Mouse (Mus musculus): ENCODE measurements around the gene Dapk1.

The Dapk1 gene

DNA sequence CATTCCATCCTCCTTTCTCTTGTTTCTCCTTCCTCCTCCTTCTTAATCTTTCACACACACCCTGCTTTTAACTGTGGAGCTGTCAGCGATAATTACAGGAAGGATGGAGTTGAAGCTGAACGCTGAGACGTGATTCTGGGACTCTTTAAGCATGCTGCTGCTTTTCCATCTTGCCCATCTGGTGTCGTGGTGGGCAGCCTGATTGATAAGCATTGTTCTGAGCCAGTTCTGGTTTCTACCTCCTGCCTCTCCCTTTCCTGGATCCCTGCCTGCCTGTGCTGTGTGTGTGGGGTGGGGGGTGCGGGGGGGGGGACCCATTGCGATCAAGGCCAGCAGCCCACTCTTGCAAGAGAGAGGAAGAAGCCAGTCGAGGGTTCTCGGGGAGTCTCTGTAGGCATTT, 95.0 kb downstream of the Dapk1 start:
- DNase-seq, result no peak

DNA sequence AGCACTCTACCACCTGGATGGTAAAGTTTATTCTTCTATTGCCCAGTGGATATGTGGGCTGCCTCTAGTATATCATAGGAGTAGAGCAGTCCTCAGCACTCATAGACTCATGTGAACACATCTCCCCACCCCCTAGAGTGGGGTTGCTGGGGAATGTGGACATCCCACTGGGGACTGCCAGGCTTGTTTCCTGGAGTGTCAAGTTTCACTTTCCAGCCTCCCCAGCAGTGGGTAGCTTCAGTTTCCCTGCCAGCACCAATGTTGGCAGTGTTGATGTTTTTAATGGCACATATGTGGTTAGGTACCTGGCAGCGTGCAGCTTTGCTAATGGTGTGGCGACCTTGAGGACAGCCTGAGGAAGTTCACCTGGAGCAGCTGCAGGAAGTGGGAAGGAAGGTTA, 96.3 kb downstream of the Dapk1 start:
- DNase-seq, result no peak

DNA sequence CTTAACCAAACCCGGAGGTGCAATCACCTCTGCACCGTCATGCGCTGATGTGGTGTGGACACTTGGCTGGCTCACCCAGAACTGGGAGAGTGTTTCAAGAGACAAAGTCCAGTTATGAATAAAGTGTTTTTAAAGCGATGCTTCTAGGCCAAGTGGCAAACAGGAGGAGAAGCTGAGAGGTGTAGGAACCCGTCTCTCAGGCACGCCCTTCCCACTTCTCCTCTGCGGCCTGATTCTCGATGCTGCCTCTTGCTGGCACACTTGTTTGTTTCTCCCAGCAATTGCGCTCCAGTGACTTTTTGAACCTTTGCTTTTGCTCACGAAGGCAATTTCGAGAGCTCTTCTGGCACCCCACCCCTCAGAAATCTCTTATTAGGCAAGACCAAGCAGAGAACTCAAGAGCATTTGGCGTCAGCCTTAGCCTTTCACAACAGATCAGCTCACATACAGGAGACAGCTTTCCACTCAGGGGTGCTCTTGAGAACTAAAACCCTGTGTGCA, 100.0 kb downstream of the Dapk1 start:
- DNase-seq, result peak; percentile 60

DNA sequence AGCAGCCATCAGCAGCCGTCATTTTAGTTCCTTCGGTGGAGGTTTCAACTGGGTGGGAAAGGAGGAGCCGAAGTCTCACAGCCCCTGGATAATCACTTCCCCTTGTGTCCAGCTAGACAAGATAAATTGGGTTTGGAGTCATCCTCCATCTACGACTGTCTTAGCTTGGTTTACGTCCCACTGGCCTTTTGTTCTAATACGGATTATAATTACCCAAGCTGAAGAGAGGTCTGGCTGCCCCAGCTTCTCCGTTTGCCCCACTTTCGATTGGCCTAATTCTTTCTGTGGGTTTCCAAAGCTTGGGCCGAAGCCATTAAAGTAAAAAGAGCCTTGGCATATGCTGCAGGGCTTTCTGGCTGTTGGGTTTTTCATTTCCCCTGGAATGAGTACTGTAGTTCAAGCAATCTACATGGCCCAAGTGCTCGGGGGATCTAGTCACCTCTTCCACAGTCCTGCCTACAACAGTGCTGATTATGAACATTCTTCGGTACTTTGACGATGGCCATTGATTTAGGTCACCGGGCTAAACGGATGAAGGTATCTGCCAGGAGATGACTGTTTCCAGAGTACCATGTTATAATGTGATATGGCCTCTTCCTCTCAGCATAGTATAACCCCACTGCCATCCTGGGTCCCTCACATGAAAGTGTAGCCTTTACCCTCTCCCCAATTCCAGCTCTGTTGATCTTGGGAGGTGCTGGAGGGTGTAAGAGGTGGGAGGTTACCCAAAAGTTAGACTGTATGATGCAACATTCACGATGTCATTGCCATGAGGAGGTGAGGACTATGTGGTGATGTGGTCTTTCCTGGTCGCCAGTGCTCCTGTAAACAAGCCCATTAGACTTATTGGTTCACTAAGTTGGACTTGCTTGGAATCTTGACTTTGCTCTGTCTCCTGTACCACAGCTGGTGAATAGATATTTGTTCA, 106.1 kb downstream of the Dapk1 start:
- DNase-seq, result no peak

DNA sequence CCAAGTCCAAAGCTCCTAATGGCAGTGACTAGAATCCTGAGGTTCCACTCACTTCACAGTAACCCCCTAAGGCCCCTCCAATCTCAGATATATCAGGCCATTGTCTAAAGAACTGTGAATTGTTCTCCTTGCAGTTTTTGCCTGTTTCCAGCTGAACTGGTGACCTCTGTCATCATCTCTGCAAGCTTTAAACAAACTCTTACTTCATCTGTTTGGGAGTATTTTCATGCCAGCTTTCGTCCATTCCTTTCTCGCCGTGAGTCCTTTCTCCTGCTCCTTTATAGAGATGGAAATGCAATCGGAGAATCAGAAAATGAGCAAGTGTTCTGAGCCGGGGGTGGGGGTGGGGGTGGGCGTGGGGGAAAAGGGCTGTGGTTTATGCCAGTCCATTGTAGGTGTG, 107.4 kb downstream of the Dapk1 start:
- no peak for DNase-seq

DNA sequence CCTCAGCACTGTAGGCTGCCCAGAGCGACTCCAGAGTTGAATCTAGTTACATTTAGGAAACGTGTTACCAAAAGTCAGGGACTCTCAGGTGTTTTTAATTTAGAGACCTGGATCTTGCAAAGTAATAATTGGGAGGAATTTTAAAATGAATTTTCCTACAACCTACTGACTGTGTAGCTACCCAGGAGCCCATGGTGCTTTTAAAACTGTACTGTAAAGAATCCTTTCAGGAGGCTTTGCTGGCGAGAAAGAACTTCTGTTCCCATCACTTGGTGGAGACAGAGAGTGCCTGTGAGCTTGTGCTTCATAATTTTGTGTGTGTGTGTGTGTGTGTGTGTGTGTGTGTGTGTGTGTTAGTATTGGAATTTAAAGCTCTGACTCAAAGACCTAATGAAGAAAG, 109.2 kb downstream of the Dapk1 start:
- no peak for DNase-seq

DNA sequence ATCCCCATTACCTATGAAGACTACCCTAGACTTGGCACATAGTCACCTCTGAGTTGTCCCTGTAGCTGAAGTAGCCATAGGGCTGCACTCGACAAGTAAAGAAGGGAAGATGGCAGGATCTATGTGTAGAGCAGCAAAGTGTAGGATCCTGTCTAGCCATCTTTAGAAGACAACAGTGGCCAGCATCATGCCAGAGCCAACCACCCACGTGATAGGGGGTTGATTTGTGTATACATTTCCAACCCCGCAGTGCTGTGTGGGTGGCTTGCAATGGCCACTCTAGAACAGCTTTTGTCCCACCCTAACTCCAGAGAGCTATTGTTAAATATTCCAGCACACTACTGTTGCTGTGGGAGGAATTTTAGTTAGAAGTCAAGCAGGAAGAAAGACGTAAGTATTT, 111.8 kb downstream of the Dapk1 start:
- no peak for DNase-seq

DNA sequence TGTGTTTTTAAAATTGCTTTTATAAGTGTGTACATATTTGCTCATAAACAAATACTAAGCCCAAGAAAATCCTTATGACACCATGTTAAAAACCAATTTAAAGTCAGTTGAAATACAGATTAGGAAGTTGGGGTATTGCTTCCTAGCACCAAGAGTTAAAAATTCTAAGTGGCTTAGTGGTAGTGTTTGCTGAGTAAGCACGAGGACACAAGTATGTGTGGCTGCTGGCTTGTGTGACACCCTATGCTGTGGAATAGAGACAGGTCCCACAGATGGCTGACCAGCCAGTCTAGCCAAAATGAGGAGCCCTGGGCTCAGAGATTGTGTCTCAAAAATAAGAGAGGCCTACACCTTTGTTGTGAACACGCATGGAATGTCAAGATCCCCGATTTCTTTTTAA, 114.4 kb downstream of the Dapk1 start:
- DNase-seq, result no peak

DNA sequence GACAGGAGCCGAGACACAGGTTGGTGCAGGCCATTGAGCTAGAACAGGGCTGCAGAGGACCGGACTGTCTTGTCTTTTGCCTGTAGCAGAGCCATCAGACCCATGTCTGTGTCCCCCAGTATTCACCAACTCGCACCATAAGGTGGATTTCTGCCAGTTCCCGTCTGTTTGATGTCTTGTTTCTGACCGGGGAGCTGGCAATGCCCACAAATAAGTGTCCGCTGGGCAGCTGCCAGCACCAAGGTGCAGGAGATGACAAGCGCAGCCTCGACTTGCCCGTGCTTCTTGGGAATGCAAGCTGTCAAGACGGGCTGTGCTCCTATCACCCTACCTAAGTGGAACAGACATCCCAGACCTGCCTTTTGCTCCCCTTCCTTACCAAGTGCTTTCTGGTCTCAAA, 115.7 kb downstream of the Dapk1 start:
- no peak for DNase-seq

DNA sequence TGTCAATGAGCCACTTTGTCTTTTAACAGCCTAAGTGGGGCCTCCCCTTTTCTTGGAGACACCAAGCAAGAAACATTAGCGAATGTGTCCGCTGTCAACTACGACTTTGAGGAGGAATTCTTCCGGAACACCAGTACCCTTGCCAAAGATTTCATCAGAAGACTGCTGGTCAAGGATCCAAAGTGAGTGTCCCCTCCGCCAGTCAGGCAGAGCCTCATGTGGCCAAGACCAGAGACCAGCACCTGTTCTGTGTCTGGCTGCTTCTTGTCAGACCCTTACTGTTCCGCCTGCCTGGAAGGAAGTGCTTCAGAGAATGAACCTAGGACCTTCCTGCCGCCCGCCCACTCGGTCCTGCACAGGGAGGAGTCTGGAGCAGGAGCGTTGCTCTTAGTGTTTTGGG, 117.8 kb downstream of the Dapk1 start:
- no peak for DNase-seq

DNA sequence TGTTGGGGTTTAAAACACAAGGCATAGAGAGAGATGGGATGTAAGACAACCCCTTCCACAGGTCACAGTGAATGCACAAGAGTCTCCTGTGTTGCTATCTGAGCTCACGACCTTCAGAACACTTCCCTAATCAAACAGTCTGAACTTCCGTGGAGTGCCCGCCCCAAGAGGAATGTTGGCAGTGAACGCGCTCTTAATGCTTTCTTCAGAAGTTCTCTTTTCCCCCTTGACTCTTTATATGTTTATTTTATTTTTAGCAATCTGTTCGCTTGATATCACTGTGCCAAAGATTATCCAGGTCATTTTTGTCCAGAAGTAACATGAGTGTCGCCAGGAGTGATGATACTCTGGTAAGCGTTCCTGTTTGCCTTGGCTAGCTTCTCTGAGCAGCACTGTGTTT, 121.0 kb downstream of the Dapk1 start:
- no peak for DNase-seq

DNA sequence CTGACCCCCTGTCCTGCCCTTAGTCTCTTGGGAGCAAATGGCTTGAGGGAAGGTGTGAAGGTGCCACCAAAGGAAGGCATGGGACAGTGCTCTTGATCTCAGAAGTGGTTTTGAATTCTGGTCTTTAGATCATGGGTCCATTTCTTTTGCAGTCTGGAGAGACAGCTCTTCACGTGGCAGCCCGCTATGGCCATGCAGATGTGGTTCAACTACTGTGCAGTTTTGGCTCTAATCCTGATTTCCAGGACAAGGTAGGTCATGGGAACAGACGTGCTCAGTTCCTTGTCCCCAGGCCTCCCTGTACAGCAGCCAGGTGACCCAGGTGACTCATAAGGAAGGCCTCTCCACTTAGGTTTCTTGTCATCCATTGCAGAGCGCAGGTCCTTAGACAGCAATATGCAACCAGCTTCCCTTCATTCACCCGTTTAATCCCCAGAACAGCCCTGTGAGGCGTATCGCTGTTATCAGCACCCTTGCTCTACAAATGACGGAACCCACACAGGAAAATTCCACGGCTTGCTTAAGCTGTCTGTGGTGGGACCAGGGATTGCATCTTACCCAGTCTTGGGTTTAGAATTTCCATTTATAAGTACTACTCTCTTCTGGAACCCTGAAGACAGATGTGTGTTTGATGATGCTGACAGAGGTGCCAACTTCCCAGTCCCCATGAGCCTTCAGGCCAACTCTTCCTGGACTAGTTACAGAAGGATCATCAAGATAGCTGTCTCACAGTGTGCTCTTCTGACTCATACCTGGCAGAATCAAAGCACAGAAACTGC, 126.7 kb downstream of the Dapk1 start:
- no peak for DNase-seq

DNA sequence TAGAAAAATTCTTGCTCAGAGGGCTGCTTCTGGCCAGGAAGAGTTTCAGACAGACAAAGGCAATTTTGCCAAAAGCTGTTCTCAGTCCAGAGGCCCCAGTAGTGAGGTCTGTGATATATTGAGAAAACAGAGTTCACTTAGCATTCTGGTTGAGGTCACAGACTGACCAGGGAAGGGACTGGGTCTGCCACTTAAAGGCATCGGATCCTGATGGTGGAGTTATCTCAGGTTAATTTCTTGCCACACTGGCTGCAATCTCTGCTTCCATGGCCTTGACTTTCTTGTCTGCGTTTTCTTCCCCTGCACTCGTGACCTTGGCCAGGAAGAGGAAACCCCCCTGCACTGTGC, 127.3 kb downstream of the Dapk1 start:
- no peak for DNase-seq

DNA sequence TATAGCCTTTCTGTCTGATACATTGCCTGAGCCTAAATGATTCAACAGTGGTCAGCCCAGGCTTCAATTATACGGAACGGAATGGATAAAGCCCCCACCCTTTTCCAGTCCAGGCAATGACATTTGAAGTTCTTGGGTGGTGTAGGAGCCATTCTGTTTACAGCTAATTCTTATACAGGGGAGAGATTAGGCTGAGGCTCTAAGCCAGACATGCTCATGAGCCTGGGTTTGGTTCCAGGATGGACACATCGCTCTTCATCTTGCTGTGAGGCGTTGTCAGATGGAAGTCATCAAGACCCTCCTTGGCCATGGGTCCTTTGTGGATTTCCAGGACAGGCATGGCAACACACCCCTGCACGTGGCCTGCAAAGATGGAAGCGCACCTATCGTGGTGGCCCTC, 128.8 kb downstream of the Dapk1 start:
- no peak for DNase-seq

DNA sequence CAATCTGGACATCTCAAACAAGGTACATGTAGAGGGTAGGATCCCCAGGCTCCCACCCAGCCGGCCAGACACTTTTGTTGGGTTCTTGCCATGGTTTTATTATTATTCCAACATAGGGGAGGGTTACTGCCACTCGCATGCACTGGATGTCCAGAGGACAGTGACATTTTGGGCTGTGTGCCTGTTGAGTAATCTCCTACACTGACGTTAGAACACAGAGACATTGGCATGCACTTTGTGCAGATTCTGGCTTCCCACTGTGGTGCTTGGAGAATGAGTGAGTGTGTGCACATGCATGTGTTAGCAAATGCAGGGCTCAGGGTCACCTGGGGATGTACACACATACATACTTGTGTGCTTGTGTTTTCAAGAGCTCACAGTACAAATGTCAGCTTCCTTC, 129.3 kb downstream of the Dapk1 start:
- no peak for DNase-seq

DNA sequence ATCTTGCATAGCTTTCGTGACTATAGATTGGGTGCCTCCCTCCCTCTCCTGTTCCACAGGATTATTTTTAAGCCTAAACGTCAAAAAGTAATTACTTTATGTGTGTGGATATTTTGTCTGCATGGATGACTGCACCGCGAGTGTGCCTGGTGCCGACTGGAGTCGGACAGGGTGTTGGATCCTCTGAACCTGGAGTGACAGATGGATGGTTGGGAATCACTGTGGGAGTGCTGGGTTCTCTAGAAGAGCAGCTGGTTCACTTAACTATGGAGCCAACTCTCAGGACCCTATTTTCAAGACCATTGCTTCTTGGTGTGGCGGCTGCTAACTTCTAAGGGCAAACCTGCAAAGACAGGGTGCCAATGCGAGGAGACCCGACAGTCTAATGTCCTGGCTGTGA, 133.6 kb downstream of the Dapk1 start:
- no peak for DNase-seq

DNA sequence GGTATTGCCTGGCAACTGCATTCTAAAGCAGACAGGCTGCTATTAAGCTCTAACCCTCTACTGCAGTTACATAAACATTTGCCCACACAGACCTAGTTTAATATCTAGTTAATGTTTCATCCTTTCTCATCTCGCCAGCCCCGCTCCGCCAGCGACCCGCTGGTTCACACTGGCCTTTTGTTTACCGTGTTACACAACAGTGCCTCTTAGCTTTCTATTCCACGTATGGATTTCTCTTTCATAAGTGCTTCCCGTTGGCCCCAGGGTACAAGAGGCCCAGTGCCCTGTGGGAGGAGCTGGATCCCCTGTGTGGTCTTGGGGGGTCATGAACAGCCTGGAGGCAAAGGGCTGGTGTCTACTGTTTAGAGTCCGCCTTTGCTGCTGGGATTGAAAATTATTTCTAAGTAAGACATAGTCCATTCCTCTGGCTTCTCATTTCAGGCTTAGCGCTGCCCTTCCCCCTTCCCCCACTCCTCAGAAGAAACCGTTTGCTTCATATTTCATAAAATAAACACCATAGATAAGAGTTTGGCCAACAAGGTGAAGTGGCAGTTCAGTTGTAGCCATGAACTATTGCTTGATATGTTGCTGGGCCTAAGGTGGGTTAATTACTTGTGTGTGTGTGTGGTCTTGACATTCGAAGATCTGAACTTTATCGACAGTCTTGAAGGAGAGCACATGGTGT, 134.8 kb downstream of the Dapk1 start:
- DNase-seq, result peak; percentile 88

DNA sequence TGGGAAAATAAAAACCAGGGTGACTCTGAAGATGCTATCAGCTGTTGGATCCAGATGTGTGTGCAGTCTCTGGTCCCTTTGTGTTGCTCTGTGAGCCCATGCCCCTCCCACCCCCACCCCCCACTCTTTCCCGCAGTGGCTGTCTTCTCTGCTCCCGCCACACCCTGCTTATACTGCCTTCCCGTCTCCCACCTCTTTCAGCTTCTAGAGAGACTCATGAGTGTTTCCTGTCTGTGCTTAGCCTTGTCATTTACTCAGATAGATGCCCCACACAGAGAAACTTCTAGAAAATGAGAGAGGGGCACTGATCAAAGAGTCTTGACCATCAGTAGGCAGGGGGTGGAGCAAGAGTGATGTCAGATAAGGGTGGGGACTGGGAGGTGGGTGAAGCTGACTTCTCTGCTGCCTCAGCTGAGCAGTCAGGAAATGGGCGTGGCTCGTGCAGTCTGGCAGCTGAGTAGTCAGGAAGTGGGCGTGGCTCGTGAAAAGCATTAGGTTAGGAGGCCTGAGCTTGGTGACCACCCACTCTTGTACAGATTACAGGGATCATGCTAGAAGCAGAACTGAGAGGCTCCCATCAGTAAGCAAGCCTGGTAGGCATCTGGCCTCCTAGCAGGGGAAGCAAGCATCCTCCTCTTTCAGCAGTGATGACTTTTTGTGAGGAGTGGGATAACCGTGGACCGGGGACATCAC, 136.0 kb downstream of the Dapk1 start:
- DNase-seq, result peak; percentile 94

DNA sequence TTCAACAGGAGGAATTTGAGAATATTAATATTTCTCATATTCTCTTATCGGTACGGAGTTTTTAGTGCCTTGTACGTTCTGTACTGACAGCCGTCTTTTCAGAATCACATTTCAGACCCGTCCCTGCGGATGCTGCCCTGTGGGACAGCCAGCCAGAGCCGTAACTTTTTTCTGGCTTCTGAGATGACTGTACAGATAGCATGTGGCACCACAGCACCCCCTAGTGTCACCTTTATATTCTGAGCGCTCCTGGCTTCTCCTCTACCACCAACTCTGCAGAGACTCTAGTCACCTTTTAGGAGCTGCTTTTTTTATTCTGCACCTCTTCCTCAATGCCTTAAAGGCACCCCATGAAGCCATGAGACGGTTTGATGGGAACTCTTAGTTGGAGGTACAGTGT, 136.7 kb downstream of the Dapk1 start:
- peak; percentile 87 for DNase-seq

DNA sequence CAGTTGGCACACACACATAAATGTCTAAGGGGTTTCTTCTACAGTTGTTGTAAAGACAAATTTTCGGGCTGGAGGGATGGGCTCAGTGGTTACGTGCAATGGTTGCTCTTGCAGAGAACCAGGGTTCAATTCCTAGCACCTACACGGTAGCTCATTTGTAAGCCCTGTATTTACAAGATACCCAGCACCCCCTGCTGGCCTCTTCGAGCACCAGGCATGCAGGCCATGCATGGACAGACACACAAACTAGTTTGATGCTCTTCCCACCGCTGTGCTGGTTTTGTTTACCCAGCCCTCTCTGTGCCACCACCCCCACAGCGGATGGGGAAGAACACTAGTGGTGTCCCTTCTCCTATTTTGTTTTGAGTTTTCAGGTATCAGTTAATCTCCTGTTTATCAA, 138.5 kb downstream of the Dapk1 start:
- no peak for DNase-seq

DNA sequence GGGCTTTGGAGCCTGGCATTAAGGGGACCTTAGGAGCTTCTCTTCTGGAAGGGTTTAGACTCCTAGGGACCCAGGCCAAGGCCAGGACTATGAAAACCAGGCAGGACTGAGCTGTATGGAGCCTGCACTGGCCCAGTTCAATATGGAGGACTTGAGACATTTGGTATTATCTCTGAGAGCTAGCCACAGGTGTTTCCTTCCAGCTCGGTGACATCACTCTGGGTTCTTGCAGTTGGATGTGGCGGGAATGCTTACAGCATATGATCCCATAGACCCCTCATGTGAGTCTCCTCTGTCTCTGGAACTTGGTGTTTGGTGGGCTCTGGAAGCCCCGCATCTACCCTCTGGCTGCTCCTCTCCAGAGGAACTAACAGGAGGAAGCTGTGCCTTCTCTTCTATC, 140.9 kb downstream of the Dapk1 start:
- no peak for DNase-seq

DNA sequence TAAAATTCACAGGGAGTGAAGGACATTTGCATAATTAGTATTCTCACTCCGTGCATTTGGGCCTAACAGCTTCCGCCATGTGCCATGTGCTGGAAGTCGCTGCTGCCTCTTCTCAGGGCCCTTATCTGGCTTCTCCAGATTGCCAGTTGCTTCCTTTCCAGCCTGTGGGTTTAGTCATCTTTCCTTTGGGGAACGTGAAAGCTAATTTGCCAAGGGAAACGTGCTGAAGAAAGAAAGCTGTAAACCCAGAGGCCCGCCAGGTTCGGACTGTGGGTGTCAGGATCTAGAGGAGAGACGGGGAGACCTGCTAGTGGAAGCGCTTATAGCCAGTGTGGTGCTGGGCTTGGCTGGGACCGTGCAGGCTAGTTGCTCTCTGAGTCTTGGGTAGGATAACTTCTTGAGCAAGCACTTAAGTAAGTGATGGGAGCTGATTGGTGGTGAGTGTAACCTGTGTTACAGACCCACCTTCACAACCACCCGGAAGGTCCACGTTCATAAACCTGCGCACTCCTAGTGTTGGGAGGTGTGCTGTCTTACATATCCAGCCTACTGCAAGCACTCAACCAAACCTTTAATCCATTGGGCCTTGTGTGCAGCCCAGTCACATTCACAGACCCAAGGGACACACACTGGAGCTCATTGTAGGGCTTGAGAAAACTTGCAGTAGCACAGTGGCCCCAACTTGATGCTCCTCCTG, 141.8 kb downstream of the Dapk1 start:
- no peak for DNase-seq
